ENCODE assay signal across 11 mouse cellular contexts in genomic region chr2:157821259-157821658, GRCm38 (mm10).
A peak's percentile ranks its signal among the peaks of the same experiment; 100 is the strongest.
DNase-seq lines count a peak whose midpoint lies in the region; ATAC-seq and TF ChIP-seq lines count a peak whose summit lies in the region.
"Had no signal": no experiment of that assay in that cellular context is flagged by ENCODE, and none has a peak within 500 bp of the region (broad histone marks: within the 10 kb centered on the region; RNA-seq: fewer than 3 reads in every experiment).

No protein-coding gene starts in this region.

- no peak overlapping the region for H3K9ac ChIP-seq in hindbrain, embryonic 13.5 days
- no peak overlapping the region for H3K9ac ChIP-seq in hindbrain, embryonic 11.5 days (ENCODE audit: low read depth, low read length)
- no peak overlapping the region for H3K9ac ChIP-seq in forebrain, embryonic 14.5 days (ENCODE audit: low read length)
- H3K9ac ChIP-seq in midbrain, embryonic 15.5 days: no peak overlapping the region

- 44% methylated on average over 4 of the region's 4 CpGs for WGBS in hindbrain, embryonic 13.5 days
- 50% methylated on average over 4 of the region's 4 CpGs for WGBS in hindbrain, embryonic 11.5 days
- 25% methylated on average over 4 of the region's 4 CpGs for WGBS in forebrain, embryonic 14.5 days
- WGBS in midbrain, embryonic 15.5 days: 24% methylated on average over 4 of the region's 4 CpGs

- no peak for ATAC-seq in hindbrain, embryonic 13.5 days (ENCODE audit: low FRiP score)
- ATAC-seq in hindbrain, embryonic 11.5 days (ENCODE audit: low FRiP score): no peak
- ATAC-seq in forebrain, embryonic 14.5 days: no peak
- 0 out of 2 replicates have a peak, but pooled peaks have one; percentile 17 for ATAC-seq in midbrain, embryonic 15.5 days (replicated peaks)

- no peak overlapping the region for H3K4me3 ChIP-seq in hindbrain, embryonic 13.5 days
- no peak overlapping the region for H3K4me3 ChIP-seq in hindbrain, embryonic 11.5 days (ENCODE audit: low read depth, low read length)
- no peak overlapping the region for H3K4me3 ChIP-seq in forebrain, embryonic 14.5 days (ENCODE audit: low read depth, low read length)
- no peak overlapping the region for H3K4me3 ChIP-seq in midbrain, embryonic 15.5 days

- H3K27me3 ChIP-seq in hindbrain, embryonic 13.5 days: no peaks in the 10 kb centered on the region
- no peaks in the 10 kb centered on the region for H3K27me3 ChIP-seq in hindbrain, embryonic 11.5 days (ENCODE audit: control insufficient read depth, insufficient read depth, low read length)
- no peaks in the 10 kb centered on the region for H3K27me3 ChIP-seq in forebrain, embryonic 14.5 days (replicated peaks; ENCODE audit: control insufficient read depth, insufficient read depth, low read length)
- H3K27me3 ChIP-seq in midbrain, embryonic 15.5 days (replicated peaks): no peaks in the 10 kb centered on the region

- peaks cover 28% of the 10 kb centered on the region; the same call in 1 of the 2 replicates for H3K4me1 ChIP-seq in hindbrain, embryonic 13.5 days (replicated peaks)
- H3K4me1 ChIP-seq in hindbrain, embryonic 11.5 days (replicated peaks; ENCODE audit: control insufficient read depth, insufficient read depth, low read length): no peaks in the 10 kb centered on the region
- H3K4me1 ChIP-seq in forebrain, embryonic 14.5 days (ENCODE audit: control insufficient read depth, insufficient read depth, low read length): 0 out of 2 replicates have a peak, but pooled peaks cover 3% of the 10 kb centered on the region
- peaks cover 21% of the 10 kb centered on the region for H3K4me1 ChIP-seq in midbrain, embryonic 15.5 days

- TF ChIP-seq POLR2A in brain, embryonic 14.5 days (IDR thresholded peaks at IDR 0.05; ENCODE audit: borderline replicate concordance, extremely low read depth, insufficient read depth, insufficient read length, poor library complexity, severe bottlenecking): no peak

- DNase-seq in hindbrain, embryonic 11.5 days (ENCODE audit: low spot score): no peak
- peak; percentile 78 for DNase-seq in brain, embryonic 14.5 days (ENCODE audit: low read depth)
- peak; percentile 49 for DNase-seq in forebrain, embryonic 14.5 days (ENCODE audit: low spot score)
- no peak for DNase-seq in thymus, postnatal 25 days
- DNase-seq in liver: no peak
- DNase-seq: adrenal gland, adult 2 months; cerebellum, adult 2 months; kidney, adult 9 months; layer of hippocampus, postnatal 36 days had no signal

- H3K36me3 ChIP-seq in hindbrain, embryonic 13.5 days: peaks cover 38% of the 10 kb centered on the region
- peaks cover 2% of the 10 kb centered on the region; the same call in 1 of the 2 replicates for H3K36me3 ChIP-seq in hindbrain, embryonic 11.5 days (ENCODE audit: control insufficient read depth, insufficient read depth, low read length)
- peaks cover 36% of the 10 kb centered on the region for H3K36me3 ChIP-seq in forebrain, embryonic 14.5 days (ENCODE audit: control insufficient read depth, insufficient read depth, low read length)
- 0 out of 2 replicates have a peak, but pooled peaks cover 4% of the 10 kb centered on the region for H3K36me3 ChIP-seq in midbrain, embryonic 15.5 days (replicated peaks)

- H3K27ac ChIP-seq in hindbrain, embryonic 13.5 days: peak overlapping the region; percentile 77
- H3K27ac ChIP-seq in hindbrain, embryonic 11.5 days (ENCODE audit: low read depth, low read length): no peak overlapping the region
- peak overlapping the region; percentile 69 for H3K27ac ChIP-seq in forebrain, embryonic 14.5 days (ENCODE audit: low read depth, low read length)
- peak overlapping the region; percentile 56 for H3K27ac ChIP-seq in midbrain, embryonic 15.5 days

- no peak overlapping the region for H3K4me2 ChIP-seq in hindbrain, embryonic 13.5 days
- no peak overlapping the region for H3K4me2 ChIP-seq in hindbrain, embryonic 11.5 days (replicated peaks; ENCODE audit: low read depth, low read length)
- H3K4me2 ChIP-seq in forebrain, embryonic 14.5 days (ENCODE audit: low read length): no peak overlapping the region
- H3K4me2 ChIP-seq in midbrain, embryonic 15.5 days: no peak overlapping the region

- no peaks in the 10 kb centered on the region for H3K9me3 ChIP-seq in hindbrain, embryonic 13.5 days
- H3K9me3 ChIP-seq in hindbrain, embryonic 11.5 days (ENCODE audit: control insufficient read depth, low read length): no peaks in the 10 kb centered on the region
- no peaks in the 10 kb centered on the region for H3K9me3 ChIP-seq in forebrain, embryonic 14.5 days (replicated peaks; ENCODE audit: control insufficient read depth, low read length)
- H3K9me3 ChIP-seq in midbrain, embryonic 15.5 days: no peaks in the 10 kb centered on the region

- TF ChIP-seq CTCF in brain, embryonic 14.5 days (IDR thresholded peaks at IDR 0.05; ENCODE audit: borderline replicate concordance, extremely low read depth, insufficient read depth, insufficient read length): no peak

Comparison
In these comparisons a context has a peak if more than half of its experiments do, and no peak if none do; other contexts are left out.
1. DNase-seq: peak in brain, embryonic 14.5 days (single experiment) and forebrain, embryonic 14.5 days (single experiment); none in hindbrain, embryonic 11.5 days (single experiment), thymus, postnatal 25 days (single experiment) and liver (single experiment).